Mouse (Mus musculus) erythroblast, embryonic 14.5 days (primary cell): Measurements from ENCODE around the gene Cttnbp2nl. TPM values are rescaled to one million over a fixed set of nuclear protein-coding genes. Genes with fewer than 3 reads are reported as not detected.

Experiments
- H3K27me3 ChIP-seq: 2 replicates; pipeline ENCODE4 v1.6.1; 2012; ENCODE audit warnings: inconsistent platforms; ENCODE audit not compliant: control insufficient read depth
- H3K36me3 ChIP-seq: 2 replicates; pipeline ENCODE4 v1.6.1; 2012; ENCODE audit warnings: mild to moderate bottlenecking, inconsistent platforms; ENCODE audit not compliant: control insufficient read depth
- H3K4me1 ChIP-seq: 2 replicates; pipeline ENCODE4 v1.6.1; 2012; ENCODE audit warnings: inconsistent platforms; ENCODE audit not compliant: control insufficient read depth
- H3K4me3 ChIP-seq: replicated peaks from 2 replicates; pipeline ENCODE3; 2012; ENCODE audit warnings: moderate library complexity, mild to moderate bottlenecking, inconsistent platforms
- H3K9me3 ChIP-seq: 2 replicates; pipeline ENCODE4 v1.6.1; 2012; ENCODE audit warnings: low read length, inconsistent platforms, mixed read lengths; ENCODE audit not compliant: control insufficient read depth
- GATA1 ChIP-seq: IDR thresholded peaks from 2 replicates; pipeline ENCODE4 v1.6.1; 2012; ENCODE audit warnings: low read length, inconsistent platforms, mixed read lengths
- TAL1 ChIP-seq: IDR thresholded peaks from 3 replicates; pipeline ENCODE4 v1.6.1; 2012; ENCODE audit warnings: low read length, inconsistent platforms, mixed read lengths
- polyA plus RNA-seq: library from polyadenylated mRNA; stranded (reverse); fragments of >175 nt; gene quantifications from 2 replicates; pipeline ENCODE4 v1.2.3, GENCODE M21; 2012

The Cttnbp2nl gene
- polyA plus RNA-seq, 1 experiment: 0.01 TPM

DNA sequence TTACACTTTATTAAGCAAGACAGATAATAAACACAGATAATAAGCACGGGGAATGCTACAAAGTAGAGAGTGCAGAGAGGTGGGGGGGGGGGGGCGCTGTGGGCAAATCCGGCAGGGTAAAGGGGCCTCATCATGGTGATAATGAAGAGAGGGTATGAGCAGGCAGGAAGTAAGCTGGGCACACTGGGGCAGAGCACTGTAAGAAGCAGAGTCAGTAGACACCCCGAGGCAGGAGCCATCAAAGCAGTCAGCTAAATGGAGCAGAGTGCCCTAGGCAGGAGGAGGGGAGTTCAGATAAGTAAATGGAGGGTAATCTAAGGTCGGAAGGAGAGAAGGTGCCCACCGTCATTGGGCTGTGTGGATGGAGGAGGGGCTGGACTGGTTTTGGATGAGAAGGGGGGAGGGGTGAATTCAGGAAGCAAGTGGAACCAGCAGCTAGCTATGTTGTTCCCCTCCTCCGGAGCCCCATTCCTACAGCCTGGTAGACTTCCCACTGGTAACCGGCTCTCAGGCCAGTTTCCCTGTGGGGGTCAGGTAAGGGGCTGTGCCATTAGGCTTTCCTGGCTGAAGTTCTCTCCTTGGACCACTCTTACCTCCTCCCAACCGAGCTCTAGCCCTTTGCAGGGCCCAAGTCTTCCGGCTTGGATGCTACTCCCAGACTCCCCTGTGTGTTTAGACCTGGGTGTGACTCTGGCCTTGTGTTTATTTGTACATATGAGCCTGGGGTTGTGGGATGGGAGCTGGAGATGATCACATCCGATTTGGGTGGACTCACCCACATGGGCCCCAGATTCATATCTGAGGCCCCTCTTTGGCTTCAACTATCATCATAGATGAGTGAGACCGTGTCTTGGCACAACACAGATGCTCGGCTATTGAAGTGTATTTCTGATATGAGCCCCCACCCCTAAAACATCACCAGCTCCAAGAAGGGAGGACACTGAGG lies 89.3 kb downstream of the Cttnbp2nl start:
- H3K36me3 ChIP-seq: no peaks in the 10 kb centered on the region
- no peak overlapping the region for H3K4me3 ChIP-seq
- H3K27me3 ChIP-seq: peaks cover 79% of the 10 kb centered on the region
- peaks cover 8% of the 10 kb centered on the region for H3K4me1 ChIP-seq
- no peaks in the 10 kb centered on the region; the same call in 1 of the 2 replicates for H3K9me3 ChIP-seq
- TF ChIP-seq GATA1 (no peak), TAL1 (no peak)

DNA sequence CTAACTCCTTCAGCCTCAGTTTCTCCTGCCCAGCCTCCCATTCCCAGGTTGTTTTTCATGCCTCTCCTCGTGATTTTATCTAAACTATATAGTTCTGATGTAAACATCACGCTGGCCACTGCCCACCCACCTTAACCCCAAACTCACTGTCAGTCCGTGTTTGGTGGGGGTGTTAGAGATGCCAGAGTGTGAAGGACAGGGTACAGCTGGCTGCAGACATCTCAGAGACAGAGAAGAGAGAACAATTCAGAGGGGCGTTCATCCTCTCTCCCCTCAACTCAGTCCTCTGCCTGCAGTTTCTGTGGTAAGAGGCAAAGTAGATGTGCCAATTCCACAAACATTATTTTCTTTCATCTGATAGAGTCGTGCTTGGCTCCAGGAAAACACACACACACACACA lies 90.1 kb downstream of the Cttnbp2nl start:
- no peak for TF ChIP-seq GATA1
- no peak for TF ChIP-seq TAL1
- Histone ChIP-seq H3K9me3 (no peaks in the 10 kb centered on the region; the same call in 1 of the 2 replicates), H3K4me1 (peaks cover 5% of the 10 kb centered on the region)

DNA sequence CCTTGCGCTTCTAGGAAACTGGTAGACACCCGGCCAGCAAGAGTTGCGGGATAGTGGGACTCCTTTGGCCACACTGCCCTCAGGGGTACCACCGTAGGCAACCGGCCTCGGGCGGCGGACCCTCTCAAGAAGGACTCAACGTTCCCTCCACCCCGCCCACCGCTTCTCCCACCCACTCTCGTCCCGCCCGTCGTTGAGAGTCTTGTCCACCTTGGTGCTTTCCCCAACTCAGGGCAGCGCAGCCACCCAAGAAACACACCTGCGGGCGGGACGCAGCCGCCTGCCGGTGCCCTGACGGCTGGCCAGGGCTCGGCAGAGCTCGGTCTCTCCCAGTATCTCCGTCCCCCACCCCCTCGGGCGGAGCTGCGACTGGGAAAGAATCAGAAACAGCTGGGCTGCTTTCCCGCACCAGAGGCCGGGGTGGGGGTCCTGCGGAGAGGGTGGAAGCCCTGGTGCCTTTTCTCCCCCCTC lies 90.8 kb downstream of the Cttnbp2nl start:
- 0 out of 2 replicates have a peak, but pooled peaks cover 2% of the 10 kb centered on the region for H3K4me1 ChIP-seq
- TF ChIP-seq GATA1 (no peak), TAL1 (no peak)
- H3K9me3 ChIP-seq: no peaks in the 10 kb centered on the region; the same call in 1 of the 2 replicates
- no peak overlapping the region for H3K4me3 ChIP-seq
- no peaks in the 10 kb centered on the region for H3K36me3 ChIP-seq
- H3K27me3 ChIP-seq: peaks cover 72% of the 10 kb centered on the region

More for the DNA sequence above, 90.1 kb downstream of the Cttnbp2nl start:
- Histone ChIP-seq H3K36me3 (no peaks in the 10 kb centered on the region), H3K4me3 (no peak overlapping the region), H3K27me3 (peaks cover 79% of the 10 kb centered on the region)

DNA sequence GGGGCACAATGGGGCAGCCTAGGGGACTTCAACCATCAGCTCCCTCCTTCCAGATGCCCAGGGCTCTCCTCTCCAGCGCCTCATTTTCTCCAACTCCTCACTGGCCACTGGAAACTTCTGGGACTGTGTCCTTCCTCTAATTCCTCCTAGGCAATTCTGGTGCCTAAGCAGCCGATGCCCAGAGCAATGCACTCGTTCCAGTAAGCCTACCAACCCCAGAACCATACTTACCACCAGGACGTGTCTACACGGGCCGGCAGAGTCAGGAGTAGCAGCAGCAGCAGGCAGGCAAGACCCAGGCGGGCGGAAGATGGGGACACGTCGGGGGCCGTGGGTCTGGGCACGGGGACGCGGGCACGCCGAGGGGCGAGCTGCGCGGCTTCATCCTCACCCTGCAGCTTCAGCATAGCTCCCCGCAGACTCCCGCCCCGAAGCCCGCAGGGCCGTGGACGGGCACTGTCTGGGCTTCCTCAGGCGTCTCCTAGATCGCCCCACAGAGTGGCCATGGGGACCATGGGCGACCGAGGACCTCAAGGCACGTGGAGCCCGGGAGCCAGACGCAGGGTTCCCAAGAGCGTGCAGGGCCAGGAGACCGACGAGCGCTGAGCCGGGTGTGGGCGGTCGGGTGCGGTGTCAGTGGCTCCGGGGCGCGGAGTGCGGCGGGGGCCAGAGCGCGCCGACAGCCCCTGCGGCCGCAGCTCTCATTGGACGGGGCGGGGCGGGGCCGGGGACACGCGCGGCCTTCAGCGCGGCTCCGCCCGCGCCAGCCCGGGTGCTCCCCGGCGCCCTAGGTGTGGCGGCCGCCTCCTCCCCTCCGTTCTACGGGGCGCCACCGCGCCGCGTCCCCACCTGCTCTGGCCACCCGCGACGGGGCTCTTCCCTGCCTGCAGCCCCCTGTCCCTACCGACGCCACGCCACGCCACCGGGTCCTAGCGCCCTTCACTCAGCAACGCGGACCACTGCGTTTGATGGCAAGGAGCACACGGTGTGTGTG lies 91.6 kb downstream of the Cttnbp2nl start, which contains the start of gene Wnt2b:
Gene Wnt2b, minus strand, starts transcription at position 856 of the 994 bp plus-strand sequence.
- Histone ChIP-seq H3K4me1 (0 out of 2 replicates have a peak, but pooled peaks cover 2% of the 10 kb centered on the region), H3K27me3 (peaks cover 71% of the 10 kb centered on the region), H3K9me3 (no peaks in the 10 kb centered on the region; the same call in 1 of the 2 replicates), H3K4me3 (no peak within 1 kb of the TSS), H3K36me3 (no peaks in the 10 kb centered on the region)
- no peak for TF ChIP-seq TAL1
- no peak for TF ChIP-seq GATA1

DNA sequence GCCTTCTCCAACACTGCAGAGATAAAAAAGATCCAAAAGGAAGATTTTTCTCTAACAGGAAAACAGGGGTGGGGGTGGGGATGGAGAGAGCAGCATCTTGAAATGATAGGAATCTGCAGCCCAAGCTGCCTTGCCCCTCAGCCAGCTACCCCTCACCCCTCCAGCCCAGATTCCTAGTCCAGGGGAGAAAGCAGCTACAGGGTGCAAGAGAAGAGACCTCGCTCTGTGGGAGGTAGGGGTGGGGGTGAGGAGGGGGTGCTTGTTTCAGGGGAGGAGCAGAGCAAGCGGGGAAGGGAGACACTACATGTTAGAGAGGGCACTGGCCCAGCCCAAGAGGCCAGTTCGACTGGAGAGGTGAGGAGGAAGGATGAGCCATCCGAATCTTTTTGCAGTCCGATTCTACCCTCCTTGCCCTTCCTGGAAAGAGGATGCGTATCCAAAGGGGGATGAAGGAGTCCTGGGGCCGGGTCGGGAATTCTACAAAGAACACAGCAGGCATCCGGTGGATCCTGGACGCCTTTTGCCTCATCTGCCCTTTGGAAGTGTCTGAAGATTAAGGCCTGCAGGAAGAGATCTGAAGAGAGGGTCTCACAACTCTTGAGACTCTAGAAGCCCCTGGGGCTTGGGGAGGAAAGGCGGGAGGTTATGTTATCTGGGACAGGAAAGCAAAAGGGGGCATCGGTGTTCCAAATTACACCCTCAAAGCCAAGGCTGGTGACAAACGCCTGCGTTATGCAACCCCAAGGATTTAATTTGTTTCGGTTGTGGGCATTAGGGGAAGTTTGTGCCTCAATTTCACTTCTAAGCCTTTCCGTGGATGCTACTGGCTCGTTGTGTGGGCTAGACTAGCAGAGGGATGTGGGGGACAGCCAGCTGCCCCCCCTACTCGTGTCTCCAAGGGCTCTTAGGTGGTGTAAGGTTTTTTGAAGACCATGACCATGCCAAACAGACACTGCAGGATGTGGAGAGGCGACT lies 92.6 kb downstream of the Cttnbp2nl start:
- Histone ChIP-seq H3K4me3 (no peak overlapping the region), H3K36me3 (no peaks in the 10 kb centered on the region), H3K9me3 (no peaks in the 10 kb centered on the region; the same call in 1 of the 2 replicates), H3K27me3 (peaks cover 65% of the 10 kb centered on the region), H3K4me1 (0 out of 2 replicates have a peak, but pooled peaks cover 2% of the 10 kb centered on the region)
- TF ChIP-seq GATA1: no peak
- no peak for TF ChIP-seq TAL1

DNA sequence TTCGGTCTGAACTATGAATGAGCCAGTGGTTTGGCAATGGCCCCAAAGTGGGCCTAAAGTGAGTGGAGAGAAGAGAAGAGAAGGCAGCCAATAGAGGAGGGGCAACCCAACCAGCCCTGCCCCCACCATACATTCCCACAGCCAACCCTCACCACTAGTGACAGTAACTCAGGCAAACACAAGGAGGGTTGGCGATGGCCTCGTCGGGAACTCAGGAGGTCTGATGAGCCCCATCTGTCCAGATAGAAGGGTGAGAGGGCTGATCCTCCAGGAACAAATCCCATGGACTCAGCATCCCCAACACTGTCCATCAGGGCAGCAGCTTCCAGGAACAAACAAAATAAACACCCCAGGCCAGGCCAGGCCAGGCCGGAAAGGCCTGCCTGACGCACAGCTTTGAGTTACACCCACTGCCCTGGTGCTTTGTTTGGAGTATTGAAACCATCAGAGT lies 96.8 kb downstream of the Cttnbp2nl start:
- Histone ChIP-seq H3K4me1 (no peaks in the 10 kb centered on the region), H3K4me3 (no peak overlapping the region), H3K36me3 (peaks cover 1% of the 10 kb centered on the region; the same call in 1 of the 2 replicates), H3K9me3 (no peaks in the 10 kb centered on the region; the same call in 1 of the 2 replicates), H3K27me3 (peaks cover 29% of the 10 kb centered on the region)
- TF ChIP-seq TAL1 (no peak), GATA1 (no peak)

DNA sequence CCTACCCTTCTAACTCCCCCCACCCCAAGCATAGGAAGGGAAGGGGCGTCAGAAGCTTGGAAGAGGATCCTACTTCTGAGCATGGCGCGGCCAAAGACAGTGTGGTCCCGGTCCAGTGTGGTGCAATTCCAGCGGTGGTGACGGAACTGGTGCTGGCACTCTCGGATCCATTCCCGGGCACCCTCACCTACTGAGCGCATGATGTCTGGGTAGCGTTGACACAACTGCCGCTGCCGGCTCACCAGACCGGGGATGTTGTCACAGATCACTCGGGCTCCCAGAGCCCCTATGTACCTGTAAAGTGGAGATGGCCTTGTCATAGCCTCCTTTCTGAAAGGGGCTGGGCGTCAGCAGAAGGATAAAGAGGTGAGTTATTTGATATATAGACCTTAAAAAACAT lies 98.4 kb downstream of the Cttnbp2nl start:
- Histone ChIP-seq H3K4me3 (no peak overlapping the region), H3K27me3 (peaks cover 12% of the 10 kb centered on the region), H3K9me3 (no peaks in the 10 kb centered on the region), H3K36me3 (peaks cover 10% of the 10 kb centered on the region; the same call in 1 of the 2 replicates), H3K4me1 (no peaks in the 10 kb centered on the region)
- no peak for TF ChIP-seq TAL1
- no peak for TF ChIP-seq GATA1
